Mouse (Mus musculus) lung, postnatal 10 days (tissue): Measurements from ENCODE around the gene Lmo7.

Experiments used
- DNase-seq: peaks from one replicate; pipeline ENCODE4 v3.0.0; 2021

Gene Lmo7

GRCm38 (mm10) chr14:101780016-101780415 is 50.3 kb downstream of the Lmo7 start:
- no peak for DNase-seq

GRCm38 (mm10) chr14:101781219-101781618 is 51.5 kb downstream of the Lmo7 start:
- no peak for DNase-seq

GRCm38 (mm10) chr14:101781943-101782510 is 52.3 kb downstream of the Lmo7 start:
- peak; percentile 60 for DNase-seq

- DNase-seq, result no peak
Measured at GRCm38 (mm10) chr14:101784315-101784945, 54.7 kb downstream of the Lmo7 start.

GRCm38 (mm10) chr14:101787903-101788302 is 58.1 kb downstream of the Lmo7 start:
- peak; percentile 26 for DNase-seq

- DNase-seq, result no peak
Measured at GRCm38 (mm10) chr14:101788475-101788874, 58.7 kb downstream of the Lmo7 start.

- no peak for DNase-seq
Measured at GRCm38 (mm10) chr14:101794553-101795177, 64.9 kb downstream of the Lmo7 start.

- DNase-seq, result peak; percentile 19
Measured at GRCm38 (mm10) chr14:101797930-101798500, 68.3 kb downstream of the Lmo7 start.

- no peak for DNase-seq
Measured at GRCm38 (mm10) chr14:101798766-101799165, 69.0 kb downstream of the Lmo7 start.

GRCm38 (mm10) chr14:101801674-101802073 is 71.9 kb downstream of the Lmo7 start:
- DNase-seq, result no peak

GRCm38 (mm10) chr14:101804119-101804518 is 74.4 kb downstream of the Lmo7 start:
- DNase-seq, result no peak

- DNase-seq, result peak; percentile 24
Measured at GRCm38 (mm10) chr14:101804562-101805327, 75.0 kb downstream of the Lmo7 start.

- DNase-seq, result no peak
Measured at GRCm38 (mm10) chr14:101805328-101805697, 75.6 kb downstream of the Lmo7 start.

GRCm38 (mm10) chr14:101806058-101806457 is 76.3 kb downstream of the Lmo7 start:
- no peak for DNase-seq

- no peak for DNase-seq
Measured at GRCm38 (mm10) chr14:101806607-101807006, 76.8 kb downstream of the Lmo7 start.

- DNase-seq, result no peak
Measured at GRCm38 (mm10) chr14:101816450-101816849, 86.7 kb downstream of the Lmo7 start.

- no peak for DNase-seq
Measured at GRCm38 (mm10) chr14:101822390-101822789, 92.6 kb downstream of the Lmo7 start.

- DNase-seq, result no peak
Measured at GRCm38 (mm10) chr14:101822871-101823270, 93.1 kb downstream of the Lmo7 start.

GRCm38 (mm10) chr14:101829676-101830075 is 99.9 kb downstream of the Lmo7 start:
- no peak for DNase-seq

- DNase-seq, result peak; percentile 21
Measured at GRCm38 (mm10) chr14:101830116-101830515, 100.4 kb downstream of the Lmo7 start.

GRCm38 (mm10) chr14:101834109-101834508 is 104.4 kb downstream of the Lmo7 start:
- DNase-seq, result no peak

GRCm38 (mm10) chr14:101836401-101836800 is 106.6 kb downstream of the Lmo7 start:
- DNase-seq, result no peak

GRCm38 (mm10) chr14:101837176-101837575 is 107.4 kb downstream of the Lmo7 start:
- no peak for DNase-seq
